Mouse (Mus musculus) adipose tissue, adult 10 weeks (tissue): ENCODE data around the gene Sag. TPM values are rescaled to one million over a fixed set of nuclear protein-coding genes. Genes with fewer than 3 reads are reported as not detected.

Source experiments
- polyA plus RNA-seq: library from polyadenylated mRNA; stranded (reverse); fragments of 350-450 nt; fragmentation: Illumina TruSeq; extraction: RNeasy Lipid Tissue Mini Kit (QIAGEN cat#74804); gene quantifications from one replicate; pipeline ENCODE4 v1.2.3, GENCODE M21; 2014; ENCODE audit warnings: low read depth, low replicate concordance

Gene Sag
- 3.1 TPM for polyA plus RNA-seq

GRCm38 (mm10) chr1:87803576-87803975, at the start of gene Sag:
TSS of gene Sag (plus strand) at chr1:87803680.

GRCm38 (mm10) chr1:87755641-87756470, 47.6 kb upstream of the Sag start, which contains the start of gene Atg16l1:
TSS of gene Atg16l1 (plus strand) at chr1:87755870.

GRCm38 (mm10) chr1:87852892-87853600, 49.6 kb downstream of the Sag start, which contains the start of gene Dgkd:
TSS of gene Dgkd (plus strand) at chr1:87853287.

Other genes with a start within 250 kb of the Sag start
- 4.5 TPM for gene Ngef, start 229.8 kb upstream of the Sag start, polyA plus RNA-seq
- gene Inpp5d, start 183.4 kb upstream of the Sag start, polyA plus RNA-seq = 59.0 TPM
- 28.1 TPM for gene Atg16l1, start 47.8 kb upstream of the Sag start, polyA plus RNA-seq
- 46.5 TPM for gene Dgkd, start 49.6 kb downstream of the Sag start, polyA plus RNA-seq
- 15.1 TPM for gene Usp40, start 204.9 kb downstream of the Sag start, polyA plus RNA-seq